Mouse (Mus musculus) heart, adult 2 months (tissue): ENCODE results near the gene Cnot6.

ENCODE experiments used
- CTCF ChIP-seq: fragments of 200-600 bp; IDR thresholded peaks from 2 replicates; pipeline ENCODE4 v1.8.1; 2022; ENCODE audit warnings: antibody characterized with exemption, mild to moderate bottlenecking, moderate library complexity
- EP300 ChIP-seq: fragments of 200-500 bp; IDR thresholded peaks from 2 replicates; pipeline ENCODE4 v1.6.1; 2011; ENCODE audit warnings: low read depth, low read length, control low read depth; ENCODE audit not compliant: insufficient read depth
- POLR2A ChIP-seq: fragments of 200-500 bp; IDR thresholded peaks from 2 replicates; pipeline ENCODE4 v1.6.1; 2011; ENCODE audit warnings: mild to moderate bottlenecking, low read depth, low read length, control low read depth; ENCODE audit not compliant: insufficient read depth

- TF ChIP-seq EP300 (no peak), CTCF (no peak), POLR2A (no peak)
Measured at GRCm38 (mm10) chr11:49719466-49720151, 7.1 kb upstream of the Cnot6 start.
